18 mouse cellular contexts compared by ENCODE assay signal in the genomic region with DNA sequence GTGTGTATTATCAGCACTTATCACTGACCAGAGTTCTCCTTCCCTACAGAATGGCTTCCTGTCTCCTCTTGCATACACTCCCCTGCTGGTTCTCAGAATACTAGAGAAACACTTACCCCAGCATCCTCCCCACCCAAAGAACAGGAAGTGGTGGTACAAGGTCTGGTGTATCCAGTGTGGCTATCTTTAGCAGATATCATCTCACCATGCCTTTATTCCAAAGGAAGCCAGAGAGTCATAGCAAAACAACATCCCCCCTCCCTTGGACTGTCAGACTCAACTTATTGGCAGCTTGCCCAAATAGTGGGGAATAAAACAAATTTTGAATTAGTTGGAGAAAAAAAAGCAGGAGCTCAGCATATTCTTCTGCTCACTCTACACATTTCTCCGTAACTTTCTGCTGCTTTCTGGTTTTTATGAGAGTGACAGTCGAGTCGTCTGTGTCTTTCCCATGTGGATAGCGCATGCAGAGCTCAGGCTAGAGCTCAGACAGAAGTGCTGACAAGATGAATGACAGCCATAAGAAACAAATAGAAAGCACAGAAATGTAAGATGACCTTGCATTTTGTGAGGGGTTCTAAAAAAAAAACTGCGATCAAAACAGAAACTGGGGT. TPM values are rescaled to one million over a fixed set of nuclear protein-coding genes. Genes with fewer than 3 reads are reported as not detected.
DNase-seq lines count a peak whose midpoint lies in the region; ATAC-seq and TF ChIP-seq lines count a peak whose summit lies in the region.
"Had no signal": no experiment of that assay in that cellular context is flagged by ENCODE, and none has a peak within 500 bp of the region (broad histone marks: within the 10 kb centered on the region; RNA-seq: fewer than 3 reads in every experiment).

No protein-coding gene starts in this region.

- intact Hi-C loops in heart, postnatal 36 days (cut with DNase I) = no loop called here

- H3K9me3 ChIP-seq in heart, embryonic 13.5 days = no peaks in the 10 kb centered on the region
- H3K9me3 ChIP-seq in limb, embryonic 14.5 days (ENCODE audit: control insufficient read depth, low read length) = no peaks in the 10 kb centered on the region
- no peaks in the 10 kb centered on the region for H3K9me3 ChIP-seq in limb, embryonic 10.5 days (replicated peaks)
- H3K9me3 ChIP-seq in MEL (replicated peaks; ENCODE audit: insufficient read depth, low read length) = no peaks in the 10 kb centered on the region
- H3K9me3 ChIP-seq: neural tube, embryonic 13.5 days had no signal

- no peak for TF ChIP-seq RAD21 in MEL (IDR thresholded peaks at IDR 0.05; ENCODE audit: low read depth, low read length)

- no peak for TF ChIP-seq EP300 in MEL (IDR thresholded peaks at IDR 0.05; ENCODE audit: low read depth in 1 of 2, low read length in 2 of 2)

- H3K36me3 ChIP-seq in heart, embryonic 13.5 days = no peaks in the 10 kb centered on the region
- H3K36me3 ChIP-seq in limb, embryonic 14.5 days (ENCODE audit: control insufficient read depth, insufficient read depth, low read length) = no peaks in the 10 kb centered on the region
- H3K36me3 ChIP-seq in limb, embryonic 10.5 days = no peaks in the 10 kb centered on the region
- H3K36me3 ChIP-seq in MEL (ENCODE audit: control insufficient read depth in 1 of 2, insufficient read depth in 2 of 2, low read length in 2 of 2) = no peaks in the 10 kb centered on the region
- H3K36me3 ChIP-seq: neural tube, embryonic 13.5 days had no signal

- H3K4me2 ChIP-seq in heart, embryonic 13.5 days = peak overlapping the region; percentile 35
- no peak overlapping the region for H3K4me2 ChIP-seq in limb, embryonic 14.5 days (replicated peaks; ENCODE audit: low read depth, low read length, severe bottlenecking)
- H3K4me2 ChIP-seq: neural tube, embryonic 13.5 days had no signal

- DNase-seq in heart, postnatal 36 days = no peak
- DNase-seq in limb, embryonic 14.5 days (ENCODE audit: low spot score) = peak; percentile 30
- no peak for DNase-seq in limb, embryonic 10.5 days (ENCODE audit: low spot score)
- DNase-seq in MEL (ENCODE audit: low read depth, low spot score) = peak; percentile 6
- DNase-seq in cerebellum, adult 11-12 months = no peak
- DNase-seq in frontal cortex, postnatal 10 days (ENCODE audit: low spot score in 2 of 2) = no peak
- DNase-seq: adrenal gland, adult 8-10 months; cerebellum, postnatal 36 days; heart, postnatal 14 days; kidney, adult 2 months; layer of hippocampus, adult 9-11 months; left cerebral cortex, postnatal 4 days; liver, postnatal 0 days had no signal

- no peaks in the 10 kb centered on the region for H3K79me2 ChIP-seq in MEL (ENCODE audit: control insufficient read depth, insufficient read depth, low read length, poor library complexity)

- peaks cover 18% of the 10 kb centered on the region for H3K4me1 ChIP-seq in heart, embryonic 13.5 days
- no peaks in the 10 kb centered on the region for H3K4me1 ChIP-seq in limb, embryonic 14.5 days (ENCODE audit: control insufficient read depth, insufficient read depth, low read length)
- no peaks in the 10 kb centered on the region for H3K4me1 ChIP-seq in limb, embryonic 10.5 days
- H3K4me1 ChIP-seq in MEL (ENCODE audit: control insufficient read depth in 1 of 2, insufficient read depth in 2 of 2, low read length in 2 of 2) = no peaks in the 10 kb centered on the region
- peaks cover 19% of the 10 kb centered on the region for H3K4me1 ChIP-seq in embryonic fibroblast, embryonic 13.5 days (ENCODE audit: control insufficient read depth, insufficient read depth, low read length)
- H3K4me1 ChIP-seq: neural tube, embryonic 13.5 days had no signal

- no peak for TF ChIP-seq POLR2A in limb, embryonic 14.5 days (IDR thresholded peaks at IDR 0.05; ENCODE audit: borderline replicate concordance, extremely low read depth, insufficient read depth, insufficient read length)
- TF ChIP-seq POLR2A in MEL (IDR thresholded peaks at IDR 0.05; ENCODE audit: control insufficient read depth in 1 of 2, insufficient read depth in 1 of 2, low read depth in 1 of 2, low read length in 2 of 2, poor library complexity in 1 of 2) = no peak
- TF ChIP-seq POLR2A in embryonic fibroblast, embryonic 13.5 days (IDR thresholded peaks at IDR 0.05; ENCODE audit: low read depth, low read length) = no peak

- H3K27me3 ChIP-seq in heart, embryonic 13.5 days (replicated peaks) = no peaks in the 10 kb centered on the region
- no peaks in the 10 kb centered on the region for H3K27me3 ChIP-seq in limb, embryonic 14.5 days (ENCODE audit: control insufficient read depth, insufficient read depth, low read length)
- no peaks in the 10 kb centered on the region for H3K27me3 ChIP-seq in limb, embryonic 10.5 days (ENCODE audit: low read depth, poor library complexity, severe bottlenecking)
- no peaks in the 10 kb centered on the region for H3K27me3 ChIP-seq in MEL (ENCODE audit: control insufficient read depth in 1 of 2, insufficient read depth in 2 of 2, low read length in 2 of 2)
- H3K27me3 ChIP-seq: neural tube, embryonic 13.5 days had no signal

- H3K27ac ChIP-seq in heart, embryonic 13.5 days (replicated peaks) = no peak overlapping the region
- no peak overlapping the region for H3K27ac ChIP-seq in limb, embryonic 14.5 days (replicated peaks; ENCODE audit: low read depth, low read length)
- H3K27ac ChIP-seq in limb, embryonic 10.5 days = no peak overlapping the region
- no peak overlapping the region for H3K27ac ChIP-seq in MEL (ENCODE audit: control insufficient read depth, low read depth, low read length)
- peak overlapping the region; percentile 74; the same call in 1 of the 2 replicates for H3K27ac ChIP-seq in embryonic fibroblast, embryonic 13.5 days (ENCODE audit: insufficient read depth, low read length)
- H3K27ac ChIP-seq: neural tube, embryonic 13.5 days had no signal

- H3K9ac ChIP-seq in heart, embryonic 13.5 days = no peak overlapping the region
- no peak overlapping the region for H3K9ac ChIP-seq in limb, embryonic 14.5 days (ENCODE audit: low read depth, low read length, severe bottlenecking)
- H3K9ac ChIP-seq in MEL (ENCODE audit: control insufficient read depth, low read depth, low read length, poor library complexity, severe bottlenecking) = no peak overlapping the region
- H3K9ac ChIP-seq: liver, postnatal 0 days; neural tube, embryonic 13.5 days had no signal

- ATAC-seq in heart, embryonic 13.5 days (ENCODE audit: extremely low read depth, insufficient number of reproducible peaks, low FRiP score, low TSS enrichment) = no peak
- ATAC-seq in limb, embryonic 14.5 days (ENCODE audit: low FRiP score, low read depth) = no peak
- ATAC-seq: liver, postnatal 0 days; midbrain, embryonic 16.5 days had no signal

- no peak overlapping the region for H3K4me3 ChIP-seq in heart, embryonic 13.5 days
- no peak overlapping the region for H3K4me3 ChIP-seq in limb, embryonic 14.5 days (replicated peaks; ENCODE audit: low read length)
- H3K4me3 ChIP-seq in limb, embryonic 10.5 days = no peak overlapping the region
- H3K4me3 ChIP-seq in MEL (ENCODE audit: control insufficient read depth in 1 of 2, insufficient read depth in 1 of 2, low read depth in 2 of 2, low read length in 2 of 2) = no peak overlapping the region
- no peak overlapping the region for H3K4me3 ChIP-seq in embryonic fibroblast, embryonic 13.5 days (ENCODE audit: insufficient read depth, low read length)
- H3K4me3 ChIP-seq: erythroblast, embryonic 14.5 days; neural tube, embryonic 13.5 days had no signal

- TF ChIP-seq CTCF in MEL (IDR thresholded peaks at IDR 0.05 in 2 of 3, conservative IDR thresholded peaks at IDR 0.05 in 1 of 3; ENCODE audit: control insufficient read depth in 1 of 3, insufficient read depth in 1 of 3, low read depth in 2 of 3, low read length in 3 of 3, poor library complexity in 1 of 3, severe bottlenecking in 1 of 3) = no peak
- no peak for TF ChIP-seq CTCF in embryonic fibroblast, embryonic 13.5 days (IDR thresholded peaks at IDR 0.05; ENCODE audit: borderline replicate concordance, insufficient read depth, low read length)

- 31% methylated on average over 5 of the region's 5 CpGs for WGBS in heart, embryonic 13.5 days
- 46% methylated on average over 5 of the region's 5 CpGs for WGBS in limb, embryonic 14.5 days
- 70% methylated on average over 5 of the region's 5 CpGs for WGBS in limb, embryonic 10.5 days

TF ChIP-seq in MEL, 35 proteins besides CTCF, POLR2A, EP300 and RAD21:
- no peak for TF ChIP-seq ZKSCAN1 (IDR thresholded peaks at IDR 0.05; ENCODE audit: low read depth, low read length)
- TF ChIP-seq NELFE (IDR thresholded peaks at IDR 0.05; ENCODE audit: low read depth, low read length) = no peak
- TF ChIP-seq MYC (IDR thresholded peaks at IDR 0.05; ENCODE audit: low read depth, low read length) = no peak

RNA-seq across cellular contexts. Expression of gene Apob, which starts 15.0 kb away (rescaled TPM):
- polyA plus RNA-seq in heart, embryonic 13.5 days (2015; fragmentation: Nextera tagmentation; extraction: Ambion mirVana) = 0.17 and 2.3 TPM in 2 replicates
- total RNA-seq in heart, postnatal 36 days (2021) = not detected
- 0.99 and 1.2 TPM in 2 replicates for polyA plus RNA-seq in limb, embryonic 14.5 days (2012; rRNA removed)
- 0.01 TPM in 1 of 2 replicates, not detected in the other for polyA plus RNA-seq in limb, embryonic 14.5 days (2014; fragmentation: Nextera tagmentation; extraction: Ambion mirVana)
- 0.13 and 0.18 TPM in 2 replicates for polyA plus RNA-seq in limb, embryonic 10.5 days (2016; fragmentation: Nextera tagmentation; extraction: Ambion mirVana)
- not detected in 2 replicates for total RNA-seq in MEL (2012; rRNA removed)
- polyA plus RNA-seq in MEL (2012; ENCODE audit: insufficient read depth in 1 of 2, insufficient read length in 2 of 2, low read depth in 1 of 2, low replicate concordance in 2 of 2, missing spikeins in 1 of 2) = not detected
- 0.25 and 0.42 TPM in 2 replicates for polyA plus RNA-seq in embryonic fibroblast, embryonic 13.5 days (2011; ENCODE audit: insufficient read length, low read depth, missing spikeins)
- polyA plus RNA-seq: midbrain, embryonic 16.5 days had no signal

Comparison
In these comparisons a context has a peak if more than half of its experiments do, and no peak if none do; other contexts are left out.
1. DNase-seq: peak in limb, embryonic 14.5 days (single experiment) and MEL (single experiment); none in heart, postnatal 36 days (0 of 2), limb, embryonic 10.5 days (single experiment), cerebellum, adult 11-12 months (single experiment) and frontal cortex, postnatal 10 days (0 of 2).